Mouse (Mus musculus): ENCODE data around the gene Kctd12.
A peak's percentile ranks its signal among the peaks of the same experiment; 100 is the strongest.

The Kctd12 gene

GRCm38 (mm10) chr14:102965841-102966240, 16.6 kb downstream of the Kctd12 start:
- no peak for DNase-seq (ENCODE audit: low spot score in 2 of 2)

- DNase-seq (ENCODE audit: low spot score in 2 of 2) = no peak
These were observed 20.4 kb downstream of the Kctd12 start for GRCm38 (mm10) chr14:102962019-102962418.

GRCm38 (mm10) chr14:102953511-102953910, 28.9 kb downstream of the Kctd12 start:
- DNase-seq (ENCODE audit: low spot score in 2 of 2) = no peak

GRCm38 (mm10) chr14:102951974-102952373, 30.5 kb downstream of the Kctd12 start:
- no peak for DNase-seq (ENCODE audit: low spot score in 2 of 2)

GRCm38 (mm10) chr14:102947796-102948195, 34.6 kb downstream of the Kctd12 start:
- DNase-seq (ENCODE audit: low spot score in 2 of 2) = no peak

GRCm38 (mm10) chr14:102942222-102942843, 40.1 kb downstream of the Kctd12 start:
- no peak for DNase-seq (ENCODE audit: low spot score in 2 of 2)

- peak in 1 of 2 experiments; percentile 21 for DNase-seq (ENCODE audit: low spot score in 2 of 2)
These were observed 47.6 kb downstream of the Kctd12 start for GRCm38 (mm10) chr14:102934878-102935277.

- DNase-seq (ENCODE audit: low spot score in 2 of 2) = no peak
These were observed 51.5 kb downstream of the Kctd12 start for GRCm38 (mm10) chr14:102930933-102931332.

GRCm38 (mm10) chr14:102929545-102929944, 52.9 kb downstream of the Kctd12 start:
- no peak for DNase-seq (ENCODE audit: low spot score in 2 of 2)

- DNase-seq (ENCODE audit: low spot score in 2 of 2) = no peak
These were observed 54.5 kb downstream of the Kctd12 start for GRCm38 (mm10) chr14:102927847-102928466.
